Mouse (Mus musculus) gastrocnemius, postnatal 4 days (tissue): ENCODE results near the gene Gps1. TPM values are rescaled to one million over a fixed set of nuclear protein-coding genes. Genes with fewer than 3 reads are reported as not detected.

Experiments used
- total RNA-seq, 2 experiments: library from RNA; stranded (reverse); gene quantifications; 2 replicates each; pipeline ENCODE4 v1.2.3; 2021

The Gps1 gene
- total RNA-seq, 2 experiments from 2014 or later = 67.1 to 70.9 TPM

Other genes with a start within 250 kb of the Gps1 start
- 10 to 100 TPM; 74.0 to 81.3 TPM for gene Mcrip1, start 234.5 kb upstream of the Gps1 start, total RNA-seq
- 10 to 100 TPM; 80.7 to 99.3 TPM for gene Ppp1r27, start 233.1 kb upstream of the Gps1 start, total RNA-seq
- gene P4hb, start 211.0 kb upstream of the Gps1 start, total RNA-seq = 100 to 1,000 TPM; 527 to 538 TPM
- 100 to 1,000 TPM; 278 to 300 TPM for gene Arhgdia, start 202.6 kb upstream of the Gps1 start, total RNA-seq
- 100 to 1,000 TPM; 112 to 113 TPM for gene Alyref, start 185.9 kb upstream of the Gps1 start, total RNA-seq
- gene Anapc11, start 185.9 kb upstream of the Gps1 start, total RNA-seq = 10 to 100 TPM; 72.5 to 86.2 TPM
- gene Npb, start 175.8 kb upstream of the Gps1 start, total RNA-seq = 1 to 10 TPM in 1 of 2 experiments, not detected in 1; 1.3 TPM
- 10 to 100 TPM; 36.6 to 41.4 TPM for gene Pcyt2, start 166.3 kb upstream of the Gps1 start, total RNA-seq
- gene Sirt7, start 159.0 kb upstream of the Gps1 start, total RNA-seq = 10 to 100 TPM; 12.2 to 12.6 TPM
- 10 to 100 TPM; 36.7 to 42.6 TPM for gene Mafg, start 150.7 kb upstream of the Gps1 start, total RNA-seq
- gene Pycr1, start 140.5 kb upstream of the Gps1 start, total RNA-seq = 10 to 100 TPM; 27.6 to 29.0 TPM
- gene Myadml2, start 136.1 kb upstream of the Gps1 start, total RNA-seq = 10 to 100 TPM; 81.2 to 83.4 TPM
- 1 to 10 TPM; 1.2 to 1.7 TPM for gene Notum, start 123.1 kb upstream of the Gps1 start, total RNA-seq
- 10 to 100 TPM; 48.6 to 55.3 TPM for gene Aspscr1, start 111.3 kb upstream of the Gps1 start, total RNA-seq
- gene Cenpx, start 70.5 kb upstream of the Gps1 start, total RNA-seq = 10 to 100 TPM; 33.7 to 48.7 TPM
- gene Lrrc45, start 70.3 kb upstream of the Gps1 start, total RNA-seq = 10 to 100 TPM; 16.0 to 21.0 TPM
- 1 to 10 TPM; 2.5 to 4.8 TPM for gene Rac3, start 62.8 kb upstream of the Gps1 start, total RNA-seq
- 1 to 10 TPM; 4.8 to 5.3 TPM for gene Dcxr, start 57.0 kb upstream of the Gps1 start, total RNA-seq
- 10 to 100 TPM in 1 of 2 experiments, 1 to 10 TPM in 1; 9.5 to 10.4 TPM for gene Cbr2, start 52.2 kb upstream of the Gps1 start, total RNA-seq
- gene Hmga1b, start 21.5 kb upstream of the Gps1 start, total RNA-seq = 10 to 100 TPM; 26.7 to 27.1 TPM
- 10 to 100 TPM in 1 of 2 experiments, 1 to 10 TPM in 1; 8.3 to 10.9 TPM for gene Rfng, start 65 bp upstream of the Gps1 start, total RNA-seq
- gene Dus1l, start 12.1 kb downstream of the Gps1 start, total RNA-seq = 10 to 100 TPM; 37.8 TPM
- gene Fasn, start 40.3 kb downstream of the Gps1 start, total RNA-seq = 10 to 100 TPM; 48.6 to 49.9 TPM
- 1 to 10 TPM; 6.2 TPM for gene Ccdc57, start 148.6 kb downstream of the Gps1 start, total RNA-seq
- gene Slc16a3, start 164.2 kb downstream of the Gps1 start, total RNA-seq = 100 to 1,000 TPM; 151 to 160 TPM
- 100 to 1,000 TPM in 1 of 2 experiments, 10 to 100 TPM in 1; 85.4 to 111 TPM for gene Csnk1d, start 207.1 kb downstream of the Gps1 start, total RNA-seq